Mouse (Mus musculus) ovary, postnatal 36 days (tissue): Measurements from ENCODE around the gene Slc6a8.

ENCODE experiments used
- DNase-seq: peaks from one replicate; pipeline ENCODE4 v3.0.0; 2022; ENCODE audit warnings: low spot score, mixed read lengths

Slc6a8 gene

GRCm38 (mm10) chrX:73672879-73673618 is at the start of gene Slc6a8:
TSS of gene Slc6a8 (plus strand) at chrX:73673150.
- peak; percentile 64 for DNase-seq

- no peak for DNase-seq
Measured at GRCm38 (mm10) chrX:73626981-73627380, 46.0 kb upstream of the Slc6a8 start.

GRCm38 (mm10) chrX:73635425-73635824 is 37.5 kb upstream of the Slc6a8 start:
- no peak for DNase-seq

GRCm38 (mm10) chrX:73637415-73637814 is 35.5 kb upstream of the Slc6a8 start:
- DNase-seq, result no peak

- peak; percentile 40 for DNase-seq
Measured at GRCm38 (mm10) chrX:73639255-73639675, 33.7 kb upstream of the Slc6a8 start, which contains the start of gene Dusp9. TSS of gene Dusp9 (plus strand) at chrX:73639419.

GRCm38 (mm10) chrX:73639901-73640469 is 33.0 kb upstream of the Slc6a8 start:
- DNase-seq, result no peak

GRCm38 (mm10) chrX:73645121-73645520 is 27.8 kb upstream of the Slc6a8 start:
- DNase-seq, result no peak

- no peak for DNase-seq
Measured at GRCm38 (mm10) chrX:73650869-73651268, 22.1 kb upstream of the Slc6a8 start.

GRCm38 (mm10) chrX:73653392-73653791 is 19.6 kb upstream of the Slc6a8 start:
- DNase-seq, result no peak

- DNase-seq, result peak; percentile 31
Measured at GRCm38 (mm10) chrX:73654177-73654576, 18.8 kb upstream of the Slc6a8 start.

GRCm38 (mm10) chrX:73655529-73655928 is 17.4 kb upstream of the Slc6a8 start:
- peak; percentile 33 for DNase-seq

- DNase-seq, result no peak
Measured at GRCm38 (mm10) chrX:73658391-73658790, 14.6 kb upstream of the Slc6a8 start.

GRCm38 (mm10) chrX:73658936-73659574 is 13.9 kb upstream of the Slc6a8 start:
- no peak for DNase-seq

- no peak for DNase-seq
Measured at GRCm38 (mm10) chrX:73659575-73660283, 13.2 kb upstream of the Slc6a8 start, which contains the start of gene Pnck. TSS of gene Pnck (minus strand) at chrX:73660117.

- no peak for DNase-seq
Measured at GRCm38 (mm10) chrX:73660284-73660665, 12.7 kb upstream of the Slc6a8 start.

GRCm38 (mm10) chrX:73663143-73663542 is 9.8 kb upstream of the Slc6a8 start:
- no peak for DNase-seq

- peak; percentile 31 for DNase-seq
Measured at GRCm38 (mm10) chrX:73672031-73672431, 919 bp upstream of the Slc6a8 start.

GRCm38 (mm10) chrX:73673619-73673967 is 643 bp downstream of the Slc6a8 start:
- DNase-seq, result no peak

- no peak for DNase-seq
Measured at GRCm38 (mm10) chrX:73673968-73674661, 1.2 kb downstream of the Slc6a8 start.

- DNase-seq, result no peak
Measured at GRCm38 (mm10) chrX:73675231-73675630, 2.3 kb downstream of the Slc6a8 start.

GRCm38 (mm10) chrX:73676668-73677067 is 3.7 kb downstream of the Slc6a8 start:
- no peak for DNase-seq

- no peak for DNase-seq
Measured at GRCm38 (mm10) chrX:73684156-73684555, 11.2 kb downstream of the Slc6a8 start.
